Mouse (Mus musculus) cerebral cortex, adult 2 months (tissue): ENCODE measurements around the gene Ocel1.

Source experiments
- WGBS: fragments of 180-500 bp; shearing (Covaris S2); methylation state at CpG from one replicate; pipeline ENCODE4 v1.1.7; 2018; 5-methylcytosine and 5-hydroxymethylcytosine counted together

Gene Ocel1

DNA sequence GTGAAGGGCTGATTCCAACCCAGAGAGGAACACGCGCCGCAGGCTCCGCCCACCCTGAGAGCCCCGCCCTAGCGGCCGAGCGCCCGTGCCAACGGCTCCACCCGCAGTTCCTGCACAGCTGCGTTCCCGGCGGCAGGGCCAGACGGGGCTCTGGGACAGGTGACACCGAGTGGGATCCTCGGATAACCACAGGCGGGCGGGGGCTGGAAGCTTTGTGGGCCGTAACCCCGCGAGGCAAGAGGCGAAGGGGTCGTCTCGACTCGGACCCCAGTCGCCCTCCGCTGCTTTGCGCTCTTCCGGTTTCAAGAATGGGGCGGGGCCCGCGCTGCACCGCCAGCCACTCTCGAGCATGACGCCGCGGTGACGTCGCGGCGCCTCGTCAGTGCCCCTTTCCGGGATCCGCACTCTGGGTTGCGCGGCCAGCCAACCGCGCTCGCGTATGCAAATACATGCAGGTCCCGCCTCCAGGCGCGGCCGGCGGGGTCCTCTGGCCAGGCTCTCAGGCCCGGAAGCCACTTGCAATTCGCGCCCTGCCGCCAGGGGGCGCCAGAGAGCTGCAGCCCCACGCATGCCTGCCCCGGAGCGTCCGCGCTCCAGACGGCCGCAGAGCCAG, at the start of gene Ocel1:
Gene Ocel1, plus strand, starts transcription at position 63 of the 613 bp plus-strand sequence.
- under 1% methylated on average over 68 of the region's 68 CpGs for WGBS

- WGBS: 80% methylated on average over 3 of the region's 3 CpGs
These were observed 48.2 kb upstream of the Ocel1 start for GRCm38 (mm10) chr8:71322939-71323338.

DNA sequence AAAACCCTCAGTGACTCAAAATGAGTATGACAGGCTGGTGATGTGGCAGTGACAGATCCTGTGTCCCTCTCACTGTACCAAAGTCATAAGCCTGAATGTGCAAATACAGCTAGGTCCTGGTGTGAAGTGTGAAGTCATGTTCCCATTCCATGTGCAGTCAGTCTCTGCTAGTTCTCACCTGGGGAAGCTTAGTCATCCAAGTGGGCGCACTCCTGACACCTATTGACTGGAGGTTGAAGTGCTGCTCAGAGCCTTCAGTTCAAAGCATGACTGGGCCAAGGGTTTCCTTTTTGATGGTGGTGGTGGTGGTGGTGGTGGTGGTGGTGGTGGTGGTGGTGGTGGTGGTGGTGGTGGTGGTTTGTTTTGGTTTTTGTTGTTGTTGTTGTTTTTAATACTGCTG, 46.2 kb upstream of the Ocel1 start:
- 93% methylated on average over 1 of the region's 1 CpGs for WGBS

- 89% methylated on average over 6 of the region's 6 CpGs for WGBS
These were observed 33.3 kb upstream of the Ocel1 start for GRCm38 (mm10) chr8:71337834-71338233.

- 90% methylated on average over 5 of the region's 5 CpGs for WGBS
These were observed 30.5 kb upstream of the Ocel1 start for GRCm38 (mm10) chr8:71340625-71341024.

GRCm38 (mm10) chr8:71346581-71346980, 24.5 kb upstream of the Ocel1 start:
- WGBS: 57% methylated on average over 1 of the region's 1 CpGs

DNA sequence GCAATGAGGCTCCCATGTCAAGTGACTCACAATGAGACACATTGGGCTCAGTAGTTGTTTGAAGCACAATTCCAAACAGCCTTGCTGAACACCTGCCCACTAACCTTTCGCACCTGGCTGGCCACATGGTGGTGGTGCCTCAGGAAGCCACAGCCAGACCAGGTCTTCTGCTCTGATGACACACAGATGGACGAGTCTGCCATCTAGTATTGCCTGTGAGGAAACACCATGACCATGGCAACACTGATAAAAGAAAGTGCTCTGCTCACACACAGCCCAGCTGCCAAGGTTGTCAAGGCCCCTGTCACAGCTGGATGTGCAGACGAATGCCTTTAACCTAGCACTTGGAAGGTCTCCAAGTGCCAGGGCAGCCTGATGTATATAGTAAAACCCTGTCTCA, 20.0 kb upstream of the Ocel1 start:
- WGBS: 64% methylated on average over 3 of the region's 3 CpGs

- WGBS: 96% methylated on average over 1 of the region's 1 CpGs
These were observed 19.6 kb upstream of the Ocel1 start for GRCm38 (mm10) chr8:71351520-71351919.

- 90% methylated on average over 3 of the region's 3 CpGs for WGBS
These were observed 13.1 kb upstream of the Ocel1 start for GRCm38 (mm10) chr8:71358026-71358425.

DNA sequence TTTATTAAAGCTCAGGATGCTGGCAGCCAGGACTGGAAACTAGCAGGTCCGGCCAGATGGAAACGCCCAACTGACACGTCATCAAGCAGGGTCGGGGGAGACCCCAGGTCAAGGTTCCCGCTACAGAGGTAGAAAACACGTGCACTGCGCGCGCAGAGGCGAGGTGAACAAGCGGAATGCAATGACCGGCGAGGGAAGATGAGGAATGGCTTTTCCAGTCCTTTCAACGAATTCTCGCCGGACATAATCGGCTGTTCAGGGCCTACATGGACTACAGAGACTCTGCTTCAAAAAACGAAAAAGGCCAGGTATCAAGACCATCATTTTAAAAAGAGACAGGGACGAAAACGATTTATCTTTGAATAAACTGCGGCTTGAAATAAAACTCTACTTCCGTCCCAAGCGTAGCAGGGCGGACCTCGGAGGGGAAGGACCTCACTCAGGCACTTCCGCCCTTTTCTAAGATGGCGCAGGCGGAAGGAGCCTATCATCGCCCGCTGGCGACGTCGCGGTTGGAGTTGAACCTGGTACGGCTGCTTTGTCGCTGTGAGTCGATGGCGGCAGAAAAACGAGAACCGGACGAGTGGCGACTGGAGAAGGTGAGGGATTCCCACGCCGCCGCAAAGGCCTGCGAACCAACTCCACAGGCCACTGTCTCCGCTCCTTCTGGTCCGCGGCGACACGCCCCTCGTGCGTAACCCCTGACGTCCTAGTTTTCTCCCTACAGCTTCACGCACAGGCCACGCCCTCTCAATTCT, 4.1 kb upstream of the Ocel1 start, which contains the start of gene Use1:
Gene Use1, plus strand, starts transcription at position 78 of the 758 bp plus-strand sequence.
- WGBS: under 1% methylated on average over 56 of the region's 56 CpGs

- WGBS: 30% methylated on average over 17 of the region's 17 CpGs
These were observed 3.4 kb upstream of the Ocel1 start for GRCm38 (mm10) chr8:71367529-71368176.

DNA sequence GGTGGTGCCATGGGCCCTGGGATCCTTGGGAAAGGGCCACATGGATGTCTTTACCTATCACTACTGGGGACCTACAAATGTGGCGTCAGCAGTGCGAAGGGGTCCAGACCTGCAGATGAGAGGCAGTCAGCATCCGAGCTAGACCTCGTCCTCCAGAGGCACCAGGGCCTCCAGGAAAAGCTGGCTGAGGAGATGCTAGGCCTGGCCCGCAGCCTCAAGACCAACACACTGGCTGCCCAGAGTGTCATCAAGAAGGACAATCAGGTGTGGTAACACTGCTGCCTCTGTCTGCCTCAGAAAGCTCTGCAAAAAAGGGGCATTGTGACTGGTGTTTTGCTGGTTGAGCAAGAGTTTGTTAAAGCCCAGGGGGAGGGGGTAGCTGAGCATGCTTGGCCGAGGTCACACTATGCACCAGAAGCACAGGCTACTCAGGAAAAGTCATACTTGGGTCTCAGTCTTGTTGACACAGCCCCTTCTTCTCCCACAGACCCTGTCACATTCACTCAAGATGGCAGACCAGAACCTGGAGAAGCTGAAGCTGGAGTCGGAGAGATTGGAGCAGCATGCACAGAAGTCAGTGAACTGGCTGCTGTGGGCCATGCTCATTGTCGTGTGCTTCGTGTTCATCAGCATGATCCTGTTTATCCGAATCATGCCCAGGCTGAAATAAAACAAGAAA, 1.9 kb upstream of the Ocel1 start:
- 87% methylated on average over 10 of the region's 10 CpGs for WGBS

DNA sequence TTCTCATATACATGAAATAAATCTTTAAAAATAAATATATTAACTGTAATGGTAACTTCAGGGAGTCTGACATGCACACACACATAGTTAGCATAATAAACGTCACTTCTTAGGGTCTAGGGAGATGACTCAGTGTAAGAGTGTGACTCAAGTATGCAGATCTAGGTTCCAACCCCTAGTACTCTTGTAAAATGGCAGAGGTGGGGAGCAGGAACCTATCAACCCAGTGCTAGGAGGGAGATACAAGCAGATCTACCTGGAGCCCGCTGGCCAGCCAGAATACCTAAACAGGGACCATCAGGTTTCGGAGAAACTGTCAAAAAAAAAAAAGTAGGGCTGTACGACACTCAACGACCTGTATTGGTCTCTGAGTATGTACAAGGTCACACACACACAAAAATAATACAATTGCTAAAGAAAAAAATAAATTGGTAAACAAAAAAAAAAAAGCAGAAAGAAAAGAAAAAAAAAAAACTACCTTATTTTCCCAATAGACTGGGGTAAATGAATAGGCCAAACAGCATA, 325 bp upstream of the Ocel1 start:
- WGBS: 10% methylated on average over 5 of the region's 5 CpGs

DNA sequence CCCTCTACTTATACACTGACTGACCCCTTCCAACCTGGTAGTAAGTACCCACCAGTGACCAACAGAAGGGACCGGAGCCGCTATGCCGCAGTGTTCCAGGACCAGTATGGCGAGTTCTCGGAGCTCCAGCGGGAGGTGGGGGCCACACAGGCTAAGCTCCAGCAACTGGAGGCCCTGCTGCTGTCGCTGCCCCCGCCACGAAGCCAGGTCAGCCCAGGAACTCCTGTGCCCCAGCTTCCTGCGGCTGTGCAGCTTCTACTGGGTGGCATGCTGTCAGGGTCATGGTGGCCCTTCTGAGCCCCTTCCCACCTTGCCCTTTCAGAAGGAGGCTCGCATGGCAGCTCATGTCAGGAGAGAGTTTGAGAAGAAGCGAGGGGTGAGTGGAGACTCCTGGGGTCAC, 1.3 kb downstream of the Ocel1 start:
- WGBS: 89% methylated on average over 12 of the region's 12 CpGs

DNA sequence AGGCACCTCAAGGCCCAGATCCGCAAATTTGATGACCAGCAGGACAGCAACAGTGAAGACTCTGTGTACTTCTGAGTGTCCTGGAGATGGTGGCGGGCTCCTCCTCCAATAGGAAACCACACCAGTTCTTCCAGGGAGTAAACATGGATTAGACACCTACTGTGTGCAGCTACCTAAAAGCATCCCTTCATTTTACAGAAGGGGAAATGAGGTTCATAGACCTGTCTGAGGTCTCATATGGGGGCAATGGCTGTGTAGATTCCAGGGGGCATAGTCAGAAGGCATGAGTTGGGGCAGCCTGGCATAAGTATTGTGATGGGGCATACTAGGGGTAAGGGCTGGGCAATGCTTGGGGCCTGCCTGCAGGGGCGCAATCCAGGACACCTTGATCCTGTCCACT, 1.9 kb downstream of the Ocel1 start:
- WGBS: 91% methylated on average over 3 of the region's 3 CpGs

DNA sequence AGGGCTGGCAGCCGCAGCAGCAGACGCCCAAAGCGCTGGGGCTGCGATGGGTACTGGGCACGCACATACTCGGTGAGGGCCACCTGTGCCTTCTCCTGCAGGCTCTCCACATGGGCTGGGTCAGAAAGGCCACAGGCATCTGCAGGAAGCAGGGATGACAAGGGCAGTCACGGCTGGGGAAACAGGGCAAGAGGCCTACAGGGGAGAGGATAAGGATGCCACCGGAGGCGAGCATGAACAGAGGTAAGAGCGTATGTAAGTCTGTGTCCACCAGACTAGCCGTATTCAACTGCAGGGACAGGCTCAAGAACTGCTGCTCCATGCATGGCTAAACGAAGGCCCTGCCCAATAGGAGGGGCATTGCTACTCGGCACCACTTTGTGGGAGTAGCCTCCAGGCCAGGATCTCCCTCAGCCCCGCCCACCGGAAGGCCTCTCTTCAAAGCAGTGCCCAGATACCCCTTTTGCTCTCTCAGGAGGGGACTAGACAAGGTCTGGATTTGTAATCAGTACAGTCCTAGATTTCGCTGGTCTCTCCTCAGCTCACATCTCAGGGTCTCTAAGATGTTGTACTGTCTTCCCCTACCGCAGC, 3.6 kb downstream of the Ocel1 start:
- WGBS: 80% methylated on average over 17 of the region's 17 CpGs

GRCm38 (mm10) chr8:71375581-71376422, 4.7 kb downstream of the Ocel1 start:
- 24% methylated on average over 74 of the region's 74 CpGs for WGBS

GRCm38 (mm10) chr8:71376423-71377030, 5.4 kb downstream of the Ocel1 start:
- WGBS: 57% methylated on average over 8 of the region's 8 CpGs

GRCm38 (mm10) chr8:71379008-71379407, 7.9 kb downstream of the Ocel1 start:
- WGBS: 82% methylated on average over 4 of the region's 4 CpGs

DNA sequence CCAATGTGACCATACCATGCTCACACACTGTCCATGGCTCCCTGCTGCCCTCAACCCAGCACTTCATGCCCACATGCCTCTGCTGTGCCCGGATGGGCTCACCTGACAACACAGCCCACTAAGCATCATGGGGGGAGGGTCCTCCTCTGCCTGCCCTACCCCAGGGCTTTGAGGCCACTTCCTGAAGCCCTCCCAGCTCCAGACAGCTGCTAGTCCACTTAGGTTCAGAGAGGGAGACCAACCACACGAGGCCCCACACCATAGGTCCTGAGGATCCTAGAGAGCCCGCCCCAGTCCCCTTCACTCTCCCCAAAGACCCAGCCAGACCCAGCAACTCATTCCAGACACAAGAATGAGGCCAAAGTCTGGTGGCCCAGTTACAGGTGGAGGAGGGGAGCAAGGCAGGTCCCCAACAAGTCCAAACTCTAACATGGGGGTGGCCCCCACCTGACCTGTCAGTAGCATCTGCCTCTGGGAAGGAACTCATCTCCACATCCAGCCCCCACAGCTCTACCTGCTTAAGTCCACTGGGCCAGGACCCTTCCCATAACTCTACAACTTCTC, 8.5 kb downstream of the Ocel1 start:
- WGBS: 79% methylated on average over 3 of the region's 3 CpGs
